Mouse (Mus musculus) hindbrain, postnatal 0 days (tissue): ENCODE measurements around the gene Rcan2. TPM values are rescaled to one million over a fixed set of nuclear protein-coding genes. Genes with fewer than 3 reads are reported as not detected.
A peak's percentile ranks its signal among the peaks of the same experiment; 100 is the strongest.

ENCODE experiments used
- ATAC-seq: fragments of 200-750 bp; cut with Nextera tagmentation; 2 replicates; pipeline ENCODE4 v1.8.0; 2017; ENCODE audit warnings: mild to moderate bottlenecking, moderate TSS enrichment, moderate library complexity
- DNase-seq: peaks from one replicate; pipeline ENCODE4 v3.0.0-alpha.2; 2015; ENCODE audit warnings: low spot score
- H3K27ac ChIP-seq: fragments of 300-500 bp; sonication (generic); 2 replicates; pipeline ENCODE4 v1.5.1; 2014; ENCODE audit warnings: mild to moderate bottlenecking
- H3K27me3 ChIP-seq: fragments of 300-500 bp; sonication (generic); 2 replicates; pipeline ENCODE4 v1.6.1; 2014; ENCODE audit warnings: low read length, mixed read lengths; ENCODE audit not compliant: insufficient read depth
- H3K36me3 ChIP-seq: fragments of 300-500 bp; sonication (generic); 2 replicates; pipeline ENCODE4 v1.6.1; 2014; ENCODE audit warnings: low read length, mixed read lengths; ENCODE audit not compliant: insufficient read depth
- H3K4me1 ChIP-seq: fragments of 300-500 bp; sonication (generic); 2 replicates; pipeline ENCODE4 v1.6.1; 2014; ENCODE audit warnings: antibody characterized with exemption, low read length, mixed read lengths; ENCODE audit not compliant: insufficient read depth
- H3K4me2 ChIP-seq: fragments of 300-500 bp; sonication (generic); 2 replicates; pipeline ENCODE4 v1.6.1; 2014; ENCODE audit warnings: low read depth, mild to moderate bottlenecking, low read length, moderate library complexity, mixed read lengths
- H3K4me3 ChIP-seq: fragments of 300-500 bp; sonication (generic); 2 replicates; pipeline ENCODE4 v1.5.1; 2014; ENCODE audit warnings: low read length
- H3K9ac ChIP-seq: fragments of 300-500 bp; sonication (generic); replicated peaks from 2 replicates; pipeline ENCODE4 v1.6.1; 2014; ENCODE audit warnings: mild to moderate bottlenecking, low read length, moderate library complexity, mixed read lengths
- H3K9me3 ChIP-seq: fragments of 300-500 bp; sonication (generic); 2 replicates; pipeline ENCODE4 v1.6.1; 2016; ENCODE audit warnings: low read length, mixed read lengths
- CTCF ChIP-seq: IDR thresholded peaks from 2 replicates; pipeline ENCODE4 v1.5.1; 2016; ENCODE audit warnings: antibody characterized with exemption, control low read depth, low read depth
- WGBS: fragments of 180-500 bp; shearing (Covaris S2); extraction: QIAGEN DNeasy Blood & Tissue Kit; methylation state at CpG from one replicate; pipeline ENCODE4 v1.1.7; 2014; 5-methylcytosine and 5-hydroxymethylcytosine counted together
- polyA plus RNA-seq: library from polyadenylated mRNA; unstranded; fragments of >200 nt; fragmentation: Nextera tagmentation; extraction: Ambion mirVana; gene quantifications from 2 replicates; pipeline ENCODE4 v1.2.1, GENCODE M21; 2015
- total RNA-seq: library from RNA; depleted of rRNA; stranded (reverse); fragments of >200 nt; gene quantifications from 2 replicates; pipeline ENCODE4 v1.2.3, GENCODE M21; 2014

Gene Rcan2
- total and polyA plus RNA-seq, 2 experiments from 2014 or later: 102 to 124 TPM

DNA sequence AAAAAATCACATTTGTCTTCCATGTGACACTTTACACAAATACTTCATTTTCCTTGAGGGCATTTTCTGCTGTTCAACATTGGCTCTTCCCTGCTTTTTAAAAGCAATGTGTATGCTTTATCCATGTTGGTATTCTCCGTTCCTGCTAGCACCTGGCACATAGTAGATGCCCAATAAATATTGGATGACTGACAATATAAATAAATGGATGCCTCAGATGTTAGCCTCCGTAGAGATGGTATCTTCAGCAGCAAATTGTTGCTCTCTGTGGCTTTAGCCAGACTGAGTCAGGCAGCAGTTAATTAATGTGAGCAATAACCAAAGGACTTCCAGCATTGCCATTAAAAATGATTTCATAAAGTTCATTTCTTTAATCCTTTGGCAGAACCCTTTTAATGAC lies 223.9 kb downstream of the Rcan2 start:
- DNase-seq (no peak), ATAC-seq (no peak)
- Histone ChIP-seq H3K4me1 (no peaks in the 10 kb centered on the region), H3K36me3 (no peaks in the 10 kb centered on the region), H3K27me3 (no peaks in the 10 kb centered on the region), H3K9ac (no peak overlapping the region), H3K4me2 (no peak overlapping the region), H3K27ac (no peak overlapping the region), H3K9me3 (no peaks in the 10 kb centered on the region), H3K4me3 (no peak overlapping the region)
- no peak for TF ChIP-seq CTCF
- WGBS: 59% methylated on average over 2 of the region's 2 CpGs

DNA sequence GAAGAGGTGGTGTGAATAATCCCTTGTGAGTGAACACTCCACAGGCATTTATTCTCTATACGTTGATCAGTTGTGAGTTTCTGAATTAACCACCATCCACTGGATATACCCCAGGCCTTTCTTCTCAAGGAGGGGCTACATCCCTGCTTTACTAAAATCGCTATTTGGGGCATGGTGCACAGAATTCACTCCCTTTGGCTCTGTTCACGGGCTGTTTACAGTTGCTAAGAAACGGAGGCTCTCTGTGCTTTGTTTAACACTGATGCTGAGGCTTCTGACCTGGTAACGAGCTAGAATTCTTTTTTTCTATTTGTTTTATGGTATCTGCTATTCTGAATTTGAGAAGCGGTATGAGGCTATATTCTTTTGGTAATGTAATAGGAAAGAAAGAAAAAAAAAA lies 224.8 kb downstream of the Rcan2 start:
- Histone ChIP-seq H3K27me3 (no peaks in the 10 kb centered on the region), H3K4me1 (peaks cover 6% of the 10 kb centered on the region)

DNA sequence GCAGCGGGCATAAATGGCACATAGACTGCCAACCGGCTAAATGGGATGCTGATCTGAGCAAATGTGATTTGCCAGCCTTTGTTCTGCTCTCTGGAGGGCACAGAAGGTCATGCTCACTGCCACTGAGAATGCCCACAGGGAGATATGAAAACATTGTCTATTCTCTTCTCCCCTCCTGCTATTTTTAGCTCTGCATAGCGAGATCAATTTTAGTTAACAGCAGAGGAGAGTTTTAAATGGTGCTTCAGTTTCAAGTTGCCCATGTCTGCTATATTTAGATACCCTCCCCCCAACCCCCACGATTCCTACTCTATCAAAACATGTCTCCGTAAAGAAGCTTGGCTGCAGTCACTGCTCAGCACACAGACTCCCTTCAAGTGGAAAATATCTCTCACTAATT lies 225.2 kb downstream of the Rcan2 start:
- Histone ChIP-seq H3K4me3 (no peak overlapping the region), H3K36me3 (no peaks in the 10 kb centered on the region), H3K27ac (peak overlapping the region; percentile 71), H3K9me3 (no peaks in the 10 kb centered on the region), H3K4me1 (peaks cover 10% of the 10 kb centered on the region), H3K4me2 (peak overlapping the region; percentile 13), H3K9ac (no peak overlapping the region), H3K27me3 (no peaks in the 10 kb centered on the region)
- DNase-seq (peak; percentile 75), ATAC-seq (peak; percentile 69)
- WGBS: 3% methylated on average over 5 of the region's 5 CpGs
- no peak for TF ChIP-seq CTCF

More for the DNA sequence above, 224.8 kb downstream of the Rcan2 start:
- peak; percentile 55 for DNase-seq
- Histone ChIP-seq H3K4me2 (peak overlapping the region; percentile 13), H3K9ac (no peak overlapping the region), H3K4me3 (no peak overlapping the region), H3K27ac (peak overlapping the region; percentile 71), H3K36me3 (no peaks in the 10 kb centered on the region), H3K9me3 (no peaks in the 10 kb centered on the region)
- peak; percentile 46; the same call in 1 of the 2 replicates for ATAC-seq
- TF ChIP-seq CTCF: no peak
- WGBS: 14% methylated on average over 6 of the region's 6 CpGs

DNA sequence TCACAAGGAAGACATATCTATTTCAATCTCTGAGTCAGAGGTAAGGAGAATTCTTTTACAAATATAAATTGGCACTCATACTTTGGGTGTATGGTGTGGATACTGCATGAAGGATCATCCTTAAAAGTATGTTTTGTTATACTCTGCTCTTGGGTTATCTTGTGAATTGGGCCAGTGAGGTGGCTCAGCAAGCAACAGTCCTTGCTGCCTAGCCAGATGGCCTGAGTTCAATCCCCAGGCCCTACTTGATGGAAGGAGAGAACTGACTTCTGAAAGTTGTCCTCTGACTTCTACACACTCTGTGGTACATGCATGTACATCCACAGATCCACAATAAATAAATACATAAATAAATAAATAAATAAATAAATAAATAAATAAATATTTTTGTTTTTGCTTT lies 225.6 kb downstream of the Rcan2 start:
- DNase-seq (peak; percentile 19), ATAC-seq (no peak)
- H3K4me1 ChIP-seq: peaks cover 10% of the 10 kb centered on the region
- H3K36me3 ChIP-seq: no peaks in the 10 kb centered on the region
- no peak for TF ChIP-seq CTCF
- no peaks in the 10 kb centered on the region for H3K9me3 ChIP-seq
- H3K9ac ChIP-seq: no peak overlapping the region
- H3K4me2 ChIP-seq: 0 out of 2 replicates have a peak overlapping the region, but pooled peaks have one; percentile 13
- no peak overlapping the region for H3K4me3 ChIP-seq
- H3K27ac ChIP-seq: peak overlapping the region; percentile 71
- H3K27me3 ChIP-seq: no peaks in the 10 kb centered on the region

DNA sequence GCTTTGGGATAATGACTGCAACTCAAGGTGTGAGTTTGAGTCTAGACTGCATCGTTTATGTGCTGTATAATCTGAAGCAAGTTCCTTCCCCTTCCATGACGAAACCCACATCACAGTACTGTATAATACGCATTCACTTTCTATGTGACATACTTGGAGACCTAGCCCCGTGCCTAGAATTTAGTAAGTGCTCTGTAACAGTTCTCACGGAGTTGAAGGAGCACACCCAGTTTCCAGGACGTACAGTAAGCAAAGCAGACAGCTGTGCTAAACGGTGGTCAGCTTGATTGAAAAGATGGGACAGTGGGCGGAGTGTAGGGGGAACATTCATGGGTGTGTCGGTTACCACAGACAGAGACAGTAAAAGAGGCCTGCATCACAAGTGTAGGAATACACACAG lies 226.2 kb downstream of the Rcan2 start:
- Histone ChIP-seq H3K9me3 (no peaks in the 10 kb centered on the region), H3K9ac (no peak overlapping the region), H3K27me3 (no peaks in the 10 kb centered on the region), H3K27ac (peak overlapping the region; percentile 20; the same call in 1 of the 2 replicates), H3K36me3 (no peaks in the 10 kb centered on the region), H3K4me1 (peaks cover 10% of the 10 kb centered on the region), H3K4me2 (no peak overlapping the region), H3K4me3 (no peak overlapping the region)
- no peak for TF ChIP-seq CTCF
- ATAC-seq (no peak), DNase-seq (no peak)
- 85% methylated on average over 9 of the region's 9 CpGs for WGBS

DNA sequence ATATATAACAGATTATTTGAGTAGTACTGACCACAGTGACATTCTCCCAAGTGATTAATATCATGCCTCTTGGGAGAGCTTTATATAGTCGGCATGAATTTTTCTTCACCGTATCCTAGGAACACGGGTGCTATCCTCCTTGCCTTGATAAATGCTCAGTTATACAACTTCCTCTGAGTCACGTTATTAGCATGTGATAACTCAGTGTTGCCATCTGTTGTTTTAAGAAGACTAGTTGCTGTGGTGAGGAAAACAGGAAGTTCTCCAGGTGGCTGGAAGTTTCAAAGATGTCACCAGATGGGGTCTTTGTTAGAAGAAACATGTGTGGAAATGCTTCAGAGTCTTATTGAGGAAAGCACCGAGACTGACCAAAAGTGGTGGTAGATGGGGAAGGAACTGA lies 228.5 kb downstream of the Rcan2 start:
- H3K9ac ChIP-seq: no peak overlapping the region
- no peaks in the 10 kb centered on the region for H3K36me3 ChIP-seq
- no peak for TF ChIP-seq CTCF
- no peak for DNase-seq
- H3K4me1 ChIP-seq: peaks cover 10% of the 10 kb centered on the region
- no peak overlapping the region for H3K27ac ChIP-seq
- no peak overlapping the region for H3K4me3 ChIP-seq
- no peak overlapping the region for H3K4me2 ChIP-seq
- H3K27me3 ChIP-seq: no peaks in the 10 kb centered on the region
- no peaks in the 10 kb centered on the region for H3K9me3 ChIP-seq
- 51% methylated on average over 5 of the region's 5 CpGs for WGBS
- ATAC-seq: no peak

DNA sequence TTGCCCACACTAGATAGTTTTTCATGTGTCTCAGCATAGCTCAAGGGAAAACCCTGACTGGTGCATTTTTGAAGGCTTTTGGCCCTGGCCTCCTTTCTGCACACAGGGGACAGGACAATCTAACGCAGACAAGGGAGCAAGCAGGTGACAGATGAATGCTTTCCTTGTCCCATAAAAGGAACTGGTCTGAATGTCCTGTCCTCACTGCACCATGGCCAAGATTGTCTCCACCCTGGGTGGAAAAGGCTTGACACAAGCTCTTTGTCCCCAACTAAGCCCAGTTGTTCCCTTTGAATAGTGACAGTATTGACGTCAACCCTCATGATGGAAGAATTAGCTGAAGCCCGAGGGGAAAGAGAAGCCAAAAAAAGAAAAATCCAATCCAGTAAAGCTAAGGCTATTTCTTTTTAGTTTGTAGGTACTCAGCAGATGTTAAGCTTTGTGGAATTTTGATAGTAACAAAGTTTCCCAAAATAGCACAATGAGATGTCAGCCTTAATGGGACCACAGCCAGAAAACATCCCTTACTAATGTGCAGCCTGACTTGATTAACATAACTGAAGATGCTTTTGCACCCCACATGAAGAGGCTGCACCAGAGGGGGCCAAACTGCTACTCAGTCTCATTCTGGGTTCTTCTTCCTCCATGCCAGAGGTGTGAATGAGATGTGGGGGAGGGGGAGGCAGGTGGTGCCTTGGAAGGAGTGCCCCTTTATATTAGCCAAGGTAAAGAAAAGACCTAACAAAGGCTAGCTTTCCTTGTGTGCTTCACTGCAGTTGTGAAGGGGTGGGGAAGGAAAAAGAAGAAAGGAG lies 229.8 kb downstream of the Rcan2 start:
- Histone ChIP-seq H3K27me3 (no peaks in the 10 kb centered on the region), H3K9ac (no peak overlapping the region), H3K36me3 (no peaks in the 10 kb centered on the region), H3K27ac (peak overlapping the region; percentile 51; the same call in 1 of the 2 replicates), H3K9me3 (no peaks in the 10 kb centered on the region), H3K4me3 (no peak overlapping the region), H3K4me2 (no peak overlapping the region), H3K4me1 (peaks cover 10% of the 10 kb centered on the region)
- 32% methylated on average over 3 of the region's 3 CpGs for WGBS
- no peak for TF ChIP-seq CTCF
- ATAC-seq: peak; percentile 57
- peak; percentile 30 for DNase-seq
